Mouse (Mus musculus): ENCODE measurements around the gene Spin1. TPM values are rescaled to one million over a fixed set of nuclear protein-coding genes. Genes with fewer than 3 reads are reported as not detected.
A peak's percentile ranks its signal among the peaks of the same experiment; 100 is the strongest.

The Spin1 gene
- polyA plus RNA-seq (2014; fragmentation: Nextera tagmentation; extraction: Ambion mirVana): 97.3 and 108 TPM in 2 replicates

DNA sequence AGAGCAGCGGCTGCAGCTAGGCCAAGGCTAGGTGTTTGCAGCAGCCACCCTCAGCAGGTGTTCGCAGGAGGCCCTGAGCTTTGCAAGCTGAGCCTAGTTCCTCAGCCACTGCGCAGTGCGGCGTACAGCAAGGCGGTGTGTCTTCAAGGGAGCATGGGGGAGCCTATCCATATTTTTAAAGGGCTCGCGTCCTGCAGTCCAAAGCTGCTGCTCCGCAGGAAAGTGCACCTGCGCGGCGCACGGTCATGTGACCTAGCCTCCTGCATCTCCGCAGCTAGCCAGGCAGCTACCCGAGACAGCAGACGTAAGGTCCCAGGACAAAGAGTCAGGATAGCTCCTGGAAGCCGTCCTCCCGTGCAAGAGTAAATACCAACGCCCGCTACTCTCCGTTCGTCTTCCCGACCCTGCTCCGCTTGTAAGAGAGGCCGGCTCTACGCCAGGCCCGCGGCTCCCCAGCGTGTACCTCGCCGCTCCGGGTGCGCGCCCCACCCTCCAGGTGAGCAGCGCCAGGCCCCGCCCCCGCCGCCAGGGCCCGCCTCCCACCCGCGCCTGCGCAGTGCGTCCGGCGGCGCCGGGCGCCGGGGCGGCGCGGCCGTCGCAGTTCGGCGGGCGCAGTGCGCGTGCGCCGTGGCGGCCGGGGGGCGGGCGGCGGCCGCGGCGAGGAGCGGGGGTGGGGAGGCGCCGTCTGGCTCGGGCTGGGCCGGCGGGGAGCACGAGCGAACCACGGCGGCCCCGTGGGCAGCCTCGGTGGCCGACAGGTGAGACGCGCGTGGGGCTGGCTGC, at the start of gene Spin1:
Gene Spin1 (plus strand): TSS at position 648 of the 783 bp plus-strand sequence.
- DNase-seq (ENCODE audit: low spot score) (peak; percentile 93), ATAC-seq (replicated peaks; ENCODE audit: low FRiP score, low TSS enrichment, low read depth) (peak; percentile 91)
- Histone ChIP-seq H3K27ac (ENCODE audit: low read depth) (peak within 1 kb of the TSS; percentile 95), H3K36me3 (ENCODE audit: control insufficient read depth, insufficient read depth, low read length) (no peaks in the 10 kb centered on the region), H3K4me3 (ENCODE audit: low read depth, low read length) (peak within 1 kb of the TSS; percentile 77), H3K9ac (ENCODE audit: low read length) (peak within 1 kb of the TSS; percentile 98), H3K4me1 (replicated peaks; ENCODE audit: control insufficient read depth, insufficient read depth, low read length) (0 out of 2 replicates have a peak, but pooled peaks cover 2% of the 10 kb centered on the region), H3K9me3 (ENCODE audit: control insufficient read depth, low read length) (0 out of 2 replicates have a peak, but pooled peaks cover 4% of the 10 kb centered on the region), H3K4me2 (ENCODE audit: low read length) (peak within 1 kb of the TSS; percentile 95), H3K27me3 (replicated peaks; ENCODE audit: control insufficient read depth, insufficient read depth, low read length) (no peaks in the 10 kb centered on the region)
- WGBS: 1% methylated on average over 59 of the region's 85 CpGs

DNA sequence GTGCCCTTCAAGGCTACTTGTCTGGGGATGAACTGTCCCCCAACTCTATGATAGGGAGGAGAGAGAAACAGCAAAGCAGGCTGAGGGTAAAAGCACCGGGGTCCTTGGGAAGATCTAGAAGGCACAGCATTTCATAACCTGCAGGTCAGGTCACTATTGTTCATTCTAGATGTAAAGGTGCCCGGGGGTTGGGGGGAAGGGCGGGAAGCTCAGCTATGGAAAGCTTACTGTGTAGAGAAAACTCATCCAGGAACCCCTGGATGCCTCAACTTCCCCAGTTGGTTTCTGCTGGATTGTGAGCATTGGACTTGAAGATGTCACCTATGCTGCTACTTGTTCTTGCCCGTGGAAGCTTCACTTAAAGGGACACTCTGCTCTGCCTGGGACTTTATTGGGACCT, 49.7 kb upstream of the Spin1 start:
- Histone ChIP-seq H3K9me3 (ENCODE audit: control insufficient read depth, low read length) (no peaks in the 10 kb centered on the region), H3K4me1 (replicated peaks; ENCODE audit: control insufficient read depth, insufficient read depth, low read length) (no peaks in the 10 kb centered on the region), H3K4me2 (ENCODE audit: low read length) (no peak overlapping the region), H3K27ac (ENCODE audit: low read depth) (no peak overlapping the region), H3K27me3 (replicated peaks; ENCODE audit: control insufficient read depth, insufficient read depth, low read length) (no peaks in the 10 kb centered on the region), H3K36me3 (ENCODE audit: control insufficient read depth, insufficient read depth, low read length) (no peaks in the 10 kb centered on the region), H3K4me3 (ENCODE audit: low read depth, low read length) (no peak overlapping the region), H3K9ac (ENCODE audit: low read length) (no peak overlapping the region)
- DNase-seq (ENCODE audit: low spot score): no peak
- no peak for ATAC-seq (replicated peaks; ENCODE audit: low FRiP score, low TSS enrichment, low read depth)
- WGBS: 90% methylated on average over 4 of the region's 4 CpGs

DNA sequence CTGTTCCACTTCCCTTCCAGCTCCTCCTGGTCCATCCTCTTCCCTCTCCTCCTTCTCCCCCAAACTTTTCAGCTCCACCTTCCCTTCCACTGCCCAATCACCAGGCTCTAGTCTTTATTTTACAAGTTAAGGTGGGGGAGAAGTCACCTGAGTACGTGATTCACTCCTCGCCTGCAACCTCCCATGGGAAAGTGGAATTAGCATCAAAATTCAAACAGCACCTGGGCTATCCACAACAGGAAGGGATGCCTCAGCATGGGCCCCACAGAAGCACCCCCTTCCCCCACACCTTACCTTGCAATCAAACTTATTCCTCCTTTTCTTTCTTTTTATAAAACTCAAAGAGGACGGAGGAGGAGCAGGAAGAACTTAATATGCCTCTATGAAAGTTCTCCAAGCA, 48.3 kb upstream of the Spin1 start:
- no peak for DNase-seq (ENCODE audit: low spot score)
- no peak overlapping the region for H3K9ac ChIP-seq (ENCODE audit: low read length)
- H3K27me3 ChIP-seq (replicated peaks; ENCODE audit: control insufficient read depth, insufficient read depth, low read length): no peaks in the 10 kb centered on the region
- H3K4me1 ChIP-seq (replicated peaks; ENCODE audit: control insufficient read depth, insufficient read depth, low read length): no peaks in the 10 kb centered on the region
- no peak overlapping the region for H3K4me2 ChIP-seq (ENCODE audit: low read length)
- WGBS: 62% methylated on average over 3 of the region's 3 CpGs
- ATAC-seq (replicated peaks; ENCODE audit: low FRiP score, low TSS enrichment, low read depth): no peak
- H3K27ac ChIP-seq (ENCODE audit: low read depth): no peak overlapping the region
- no peak overlapping the region for H3K4me3 ChIP-seq (ENCODE audit: low read depth, low read length)
- no peaks in the 10 kb centered on the region for H3K9me3 ChIP-seq (ENCODE audit: control insufficient read depth, low read length)
- H3K36me3 ChIP-seq (ENCODE audit: control insufficient read depth, insufficient read depth, low read length): no peaks in the 10 kb centered on the region

DNA sequence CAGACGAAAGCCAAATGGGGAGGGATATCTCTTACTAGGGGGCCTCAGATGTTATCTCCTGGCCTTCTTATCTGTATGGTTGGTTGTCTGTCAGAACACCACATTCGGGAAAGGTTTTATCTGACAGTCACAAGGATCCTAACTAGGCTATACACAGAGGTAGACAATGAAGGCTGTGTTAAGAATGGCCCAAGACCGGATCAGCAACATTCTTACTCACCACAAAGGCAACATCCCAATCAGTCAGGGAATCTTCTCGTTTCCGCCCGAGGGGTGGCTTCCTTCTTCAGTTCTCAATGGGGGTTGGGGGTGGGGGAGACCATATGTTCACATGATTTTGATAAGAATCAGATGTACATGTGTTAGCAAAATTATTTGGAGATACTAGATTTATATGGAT, 37.7 kb upstream of the Spin1 start:
- H3K4me3 ChIP-seq (ENCODE audit: low read depth, low read length): no peak overlapping the region
- 66% methylated on average over 6 of the region's 6 CpGs for WGBS
- no peak overlapping the region for H3K9ac ChIP-seq (ENCODE audit: low read length)
- H3K9me3 ChIP-seq (ENCODE audit: control insufficient read depth, low read length): no peaks in the 10 kb centered on the region
- H3K27me3 ChIP-seq (replicated peaks; ENCODE audit: control insufficient read depth, insufficient read depth, low read length): no peaks in the 10 kb centered on the region
- DNase-seq (ENCODE audit: low spot score): no peak
- H3K4me2 ChIP-seq (ENCODE audit: low read length): no peak overlapping the region
- no peaks in the 10 kb centered on the region for H3K36me3 ChIP-seq (ENCODE audit: control insufficient read depth, insufficient read depth, low read length)
- no peak overlapping the region for H3K27ac ChIP-seq (ENCODE audit: low read depth)
- no peak for ATAC-seq (replicated peaks; ENCODE audit: low FRiP score, low TSS enrichment, low read depth)
- no peaks in the 10 kb centered on the region for H3K4me1 ChIP-seq (replicated peaks; ENCODE audit: control insufficient read depth, insufficient read depth, low read length)

DNA sequence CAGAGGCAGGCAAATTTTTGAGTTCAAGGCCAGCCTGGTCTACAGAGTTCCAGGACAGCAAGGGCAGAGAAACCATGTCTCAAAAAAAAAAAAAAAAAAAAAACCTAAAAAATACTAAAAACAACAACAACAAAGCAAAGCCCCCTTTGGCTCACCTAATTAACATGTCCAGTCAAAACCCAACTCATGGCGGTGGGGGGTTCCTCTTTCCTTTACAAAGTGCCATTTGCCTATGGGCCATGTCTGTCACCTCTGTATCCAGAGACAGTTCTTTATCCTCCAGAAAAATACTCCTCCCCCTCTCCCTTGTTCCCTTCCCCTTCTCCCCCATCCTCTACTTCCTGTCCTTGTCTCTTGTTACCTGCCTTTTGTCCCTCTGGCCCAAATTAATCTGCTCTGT, 37.0 kb upstream of the Spin1 start:
- ATAC-seq (replicated peaks; ENCODE audit: low FRiP score, low TSS enrichment, low read depth): no peak

DNA sequence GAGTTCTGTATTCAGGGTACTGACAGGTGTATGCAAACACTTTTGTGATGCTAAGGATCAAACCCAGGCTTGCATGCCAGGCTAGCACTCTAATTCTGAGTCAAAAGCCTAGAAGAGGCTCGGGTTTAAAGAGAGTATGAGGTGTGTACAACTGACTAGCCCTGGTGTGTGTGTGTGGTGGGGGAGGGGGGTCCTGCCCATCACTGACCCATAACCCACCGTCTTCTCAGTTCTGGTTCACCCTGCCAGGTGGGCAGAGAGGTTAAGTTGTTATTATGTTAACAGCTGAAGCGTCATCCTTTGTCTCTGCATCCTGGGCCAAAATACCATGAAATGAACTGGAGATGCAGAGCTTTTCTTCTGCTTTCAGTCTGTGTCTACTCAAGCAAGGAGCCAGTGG, 36.3 kb upstream of the Spin1 start:
- Histone ChIP-seq H3K4me1 (replicated peaks; ENCODE audit: control insufficient read depth, insufficient read depth, low read length) (no peaks in the 10 kb centered on the region), H3K27me3 (replicated peaks; ENCODE audit: control insufficient read depth, insufficient read depth, low read length) (no peaks in the 10 kb centered on the region), H3K9ac (ENCODE audit: low read length) (no peak overlapping the region), H3K4me2 (ENCODE audit: low read length) (no peak overlapping the region), H3K9me3 (ENCODE audit: control insufficient read depth, low read length) (no peaks in the 10 kb centered on the region), H3K36me3 (ENCODE audit: control insufficient read depth, insufficient read depth, low read length) (no peaks in the 10 kb centered on the region), H3K27ac (ENCODE audit: low read depth) (no peak overlapping the region), H3K4me3 (ENCODE audit: low read depth, low read length) (no peak overlapping the region)
- 67% methylated on average over 3 of the region's 3 CpGs for WGBS
- DNase-seq (ENCODE audit: low spot score): no peak
- no peak for ATAC-seq (replicated peaks; ENCODE audit: low FRiP score, low TSS enrichment, low read depth)

More for the DNA sequence above, 37.0 kb upstream of the Spin1 start:
- H3K4me2 ChIP-seq (ENCODE audit: low read length): no peak overlapping the region
- no peak for DNase-seq (ENCODE audit: low spot score)
- H3K9me3 ChIP-seq (ENCODE audit: control insufficient read depth, low read length): no peaks in the 10 kb centered on the region
- H3K4me1 ChIP-seq (replicated peaks; ENCODE audit: control insufficient read depth, insufficient read depth, low read length): no peaks in the 10 kb centered on the region
- H3K9ac ChIP-seq (ENCODE audit: low read length): no peak overlapping the region
- no peak overlapping the region for H3K27ac ChIP-seq (ENCODE audit: low read depth)
- H3K36me3 ChIP-seq (ENCODE audit: control insufficient read depth, insufficient read depth, low read length): no peaks in the 10 kb centered on the region
- WGBS: 67% methylated on average over 1 of the region's 1 CpGs
- no peaks in the 10 kb centered on the region for H3K27me3 ChIP-seq (replicated peaks; ENCODE audit: control insufficient read depth, insufficient read depth, low read length)
- no peak overlapping the region for H3K4me3 ChIP-seq (ENCODE audit: low read depth, low read length)

DNA sequence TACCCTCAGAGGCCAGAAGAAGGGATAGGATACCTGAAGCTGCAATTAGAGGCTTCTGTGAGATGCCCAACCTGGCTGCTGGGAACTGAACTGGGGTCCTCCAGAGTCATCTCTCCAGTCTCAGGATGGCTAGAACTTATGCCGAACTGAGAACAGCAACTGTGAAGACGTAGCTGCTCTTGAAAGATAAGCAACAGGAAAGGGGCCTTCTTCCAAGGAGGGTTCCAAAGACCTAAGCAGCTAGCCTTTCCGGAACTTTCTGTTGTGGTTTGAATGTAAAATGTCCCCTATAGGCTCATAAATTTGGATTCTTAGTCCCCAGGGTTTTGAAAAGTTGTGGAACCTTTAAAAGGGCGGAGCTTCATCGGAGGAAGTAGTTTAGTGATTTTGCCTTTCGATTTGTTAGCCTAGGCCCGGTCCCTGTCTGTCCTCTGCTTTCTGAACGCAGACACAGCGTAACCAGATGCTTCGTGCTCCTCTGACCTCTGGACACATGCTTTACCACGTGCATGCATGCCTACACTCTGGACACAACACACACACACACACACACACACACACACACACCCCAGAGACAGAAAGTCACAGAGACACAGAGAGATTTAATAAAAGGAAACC, 29.5 kb upstream of the Spin1 start:
- Histone ChIP-seq H3K27ac (ENCODE audit: low read depth) (peak overlapping the region; percentile 47; the same call in 1 of the 2 replicates), H3K27me3 (replicated peaks; ENCODE audit: control insufficient read depth, insufficient read depth, low read length) (no peaks in the 10 kb centered on the region), H3K4me1 (replicated peaks; ENCODE audit: control insufficient read depth, insufficient read depth, low read length) (peaks cover 10% of the 10 kb centered on the region), H3K36me3 (ENCODE audit: control insufficient read depth, insufficient read depth, low read length) (no peaks in the 10 kb centered on the region), H3K9me3 (ENCODE audit: control insufficient read depth, low read length) (no peaks in the 10 kb centered on the region), H3K4me2 (ENCODE audit: low read length) (no peak overlapping the region), H3K4me3 (ENCODE audit: low read depth, low read length) (no peak overlapping the region), H3K9ac (ENCODE audit: low read length) (no peak overlapping the region)
- ATAC-seq (replicated peaks; ENCODE audit: low FRiP score, low TSS enrichment, low read depth) (no peak), DNase-seq (ENCODE audit: low spot score) (no peak)
- 67% methylated on average over 11 of the region's 11 CpGs for WGBS

DNA sequence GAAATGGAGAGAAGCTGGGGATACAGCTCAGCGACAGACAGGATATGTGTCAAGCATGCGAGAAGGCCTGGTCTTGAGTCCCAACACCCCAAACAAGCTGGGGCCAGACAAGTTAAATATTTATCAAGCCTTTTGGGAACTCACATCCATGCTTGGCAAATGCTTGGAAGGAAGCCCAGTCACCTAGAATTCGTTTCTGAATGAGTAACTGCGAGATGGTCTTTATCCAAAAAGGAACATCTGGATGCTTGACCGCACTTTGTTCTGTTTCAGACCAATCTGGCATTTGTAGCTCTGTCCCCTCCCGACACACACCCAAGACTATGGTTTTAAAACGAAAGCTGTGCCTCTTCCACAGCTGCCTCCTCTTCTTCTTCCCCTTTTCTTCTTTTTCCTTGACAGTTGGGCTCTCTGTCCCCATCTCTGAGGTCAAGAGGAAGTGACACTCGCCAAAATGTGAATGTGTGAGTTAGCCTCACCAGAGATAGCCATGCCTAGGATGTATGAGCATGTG, 28.9 kb upstream of the Spin1 start:
- no peaks in the 10 kb centered on the region for H3K36me3 ChIP-seq (ENCODE audit: control insufficient read depth, insufficient read depth, low read length)
- no peaks in the 10 kb centered on the region for H3K27me3 ChIP-seq (replicated peaks; ENCODE audit: control insufficient read depth, insufficient read depth, low read length)
- no peak overlapping the region for H3K4me3 ChIP-seq (ENCODE audit: low read depth, low read length)
- H3K27ac ChIP-seq (ENCODE audit: low read depth): peak overlapping the region; percentile 47; the same call in 1 of the 2 replicates
- peaks cover 10% of the 10 kb centered on the region for H3K4me1 ChIP-seq (replicated peaks; ENCODE audit: control insufficient read depth, insufficient read depth, low read length)
- 52% methylated on average over 8 of the region's 8 CpGs for WGBS
- no peak overlapping the region for H3K4me2 ChIP-seq (ENCODE audit: low read length)
- H3K9ac ChIP-seq (ENCODE audit: low read length): no peak overlapping the region
- no peaks in the 10 kb centered on the region for H3K9me3 ChIP-seq (ENCODE audit: control insufficient read depth, low read length)
- DNase-seq (ENCODE audit: low spot score) (no peak), ATAC-seq (replicated peaks; ENCODE audit: low FRiP score, low TSS enrichment, low read depth) (no peak)

All from intestine, embryonic 14.5 days (tissue).